ENCODE assay signal across 19 mouse cellular contexts in genomic region chr6:120255701-120256100, GRCm38 (mm10). TPM values are rescaled to one million over a fixed set of nuclear protein-coding genes. Genes with fewer than 3 reads are reported as not detected.
DNase-seq lines count a peak whose midpoint lies in the region; ATAC-seq and TF ChIP-seq lines count a peak whose summit lies in the region.
"Had no signal": no experiment of that assay in that cellular context is flagged by ENCODE, and none has a peak within 500 bp of the region (broad histone marks: within the 10 kb centered on the region; RNA-seq: fewer than 3 reads in every experiment).

No protein-coding gene starts in this region.

- H3K9me3 ChIP-seq in lung, postnatal 0 days (ENCODE audit: low read length), result no peaks in the 10 kb centered on the region
- H3K9me3 ChIP-seq: heart, embryonic 15.5 days; hindbrain, embryonic 13.5 days; liver, embryonic 12.5 days; neural tube, embryonic 15.5 days had no signal

- H3K4me1 ChIP-seq in lung, postnatal 0 days (ENCODE audit: insufficient read depth, low read depth, low read length), result no peaks in the 10 kb centered on the region
- H3K4me1 ChIP-seq: heart, embryonic 15.5 days; neural tube, embryonic 15.5 days had no signal

- no peaks in the 10 kb centered on the region for H3K36me3 ChIP-seq in lung, postnatal 0 days (ENCODE audit: insufficient read depth, low read length)
- H3K36me3 ChIP-seq: heart, embryonic 15.5 days; hindbrain, embryonic 13.5 days; liver, embryonic 12.5 days; neural tube, embryonic 15.5 days had no signal

- H3K9ac ChIP-seq in lung, postnatal 0 days (replicated peaks; ENCODE audit: low read depth), result no peak overlapping the region
- H3K9ac ChIP-seq: heart, embryonic 15.5 days; hindbrain, embryonic 13.5 days; liver, embryonic 12.5 days; neural tube, embryonic 15.5 days had no signal

- WGBS in lung, postnatal 0 days, result 78% methylated on average over 12 of the region's 12 CpGs

- no peaks in the 10 kb centered on the region for H3K27me3 ChIP-seq in lung, postnatal 0 days (replicated peaks; ENCODE audit: insufficient read depth, low read length)
- H3K27me3 ChIP-seq: heart, embryonic 15.5 days; hindbrain, embryonic 13.5 days; neural tube, embryonic 15.5 days had no signal

- intact Hi-C loops in left cerebral cortex, postnatal 25 days (cut with DNase I), result no loop called here

- TF ChIP-seq CTCF in lung, postnatal 0 days (IDR thresholded peaks at IDR 0.05), result no peak

- no peak for TF ChIP-seq EP300 in lung, postnatal 0 days (IDR thresholded peaks at IDR 0.05)

- H3K4me2 ChIP-seq in lung, postnatal 0 days (replicated peaks; ENCODE audit: low read depth, low read length), result no peak overlapping the region
- H3K4me2 ChIP-seq: heart, embryonic 15.5 days; hindbrain, embryonic 13.5 days; liver, embryonic 12.5 days; neural tube, embryonic 15.5 days had no signal

- no peak overlapping the region for H3K27ac ChIP-seq in lung, postnatal 0 days (ENCODE audit: low read length)
- H3K27ac ChIP-seq: heart, embryonic 15.5 days; hindbrain, embryonic 13.5 days; liver, embryonic 12.5 days; neural tube, embryonic 15.5 days had no signal

- H3K4me3 ChIP-seq in lung, postnatal 0 days (ENCODE audit: low read depth, low read length), result no peak overlapping the region
- H3K4me3 ChIP-seq: heart, embryonic 15.5 days; hindbrain, embryonic 13.5 days; liver, embryonic 12.5 days; neural tube, embryonic 15.5 days had no signal

- DNase-seq in gastrocnemius, postnatal 25 days, result peak; percentile 13
- DNase-seq in gastrocnemius, postnatal 10 days, result no peak
- peak; percentile 16 for DNase-seq in lung, postnatal 10 days
- DNase-seq in lung, postnatal 0 days (ENCODE audit: low spot score), result no peak
- peak; percentile 56 for DNase-seq in brain, adult 2 months (ENCODE audit: low read depth, low spot score)
- DNase-seq in left cerebral cortex, postnatal 25 days (ENCODE audit: low spot score in 2 of 2), result peak; percentile 5 to 71
- DNase-seq in ovary, postnatal 36 days (ENCODE audit: low spot score), result no peak
- DNase-seq: cerebellum, adult 18-20 months; heart, adult 11 months; lung, postnatal 14 days; right cerebral cortex, postnatal 14 days had no signal

- ATAC-seq in lung, postnatal 0 days, result no peak
- ATAC-seq: forebrain, embryonic 14.5 days; liver, embryonic 12.5 days had no signal

RNA-seq across cellular contexts. Expression of gene D330020A13Rik, which starts 38.5 kb away (rescaled TPM):
- under 1 TPM in 1 of 2 experiments, not detected in 1; 0.24 TPM for total RNA-seq in gastrocnemius, postnatal 25 days (2021)
- under 1 TPM in 1 of 2 experiments, not detected in 1; 0.41 TPM for total RNA-seq in gastrocnemius, postnatal 10 days (2021)
- not detected in 2 replicates for polyA plus RNA-seq in lung, postnatal 0 days (2015; fragmentation: Nextera tagmentation; extraction: Ambion mirVana)
- under 1 TPM in 1 of 2 experiments, not detected in 1; 0.32 TPM for total RNA-seq in left cerebral cortex, postnatal 25 days (2021)
- total RNA-seq: common myeloid progenitor, adult 5-6 weeks; left cerebral cortex, adult 8-10 months; monocyte, adult 5-6 weeks had no signal
- polyA plus RNA-seq: forebrain, embryonic 14.5 days; hindbrain, embryonic 13.5 days; liver, embryonic 12.5 days; neural tube, embryonic 15.5 days had no signal

RNA-seq across cellular contexts. Expression of gene B4galnt3, which starts 38.7 kb away (rescaled TPM):
- 1 to 10 TPM; 1.4 to 1.5 TPM for total RNA-seq in gastrocnemius, postnatal 25 days (2021)
- 1 to 10 TPM; 3.3 to 3.4 TPM for total RNA-seq in gastrocnemius, postnatal 10 days (2021)
- polyA plus RNA-seq in lung, postnatal 0 days (2015; fragmentation: Nextera tagmentation; extraction: Ambion mirVana), result 0.04 TPM in 1 of 2 replicates, not detected in the other
- total RNA-seq in left cerebral cortex, postnatal 25 days (2021), result 1 to 10 TPM in 1 of 2 experiments, under 1 TPM in 1; 0.55 to 1.3 TPM
- total RNA-seq: common myeloid progenitor, adult 5-6 weeks; monocyte, adult 5-6 weeks had no signal
- polyA plus RNA-seq: forebrain, embryonic 14.5 days had no signal

Comparison
In these comparisons a context has a peak if more than half of its experiments do, and no peak if none do; other contexts are left out.
1. DNase-seq: peak in gastrocnemius, postnatal 25 days (single experiment), lung, postnatal 10 days (single experiment), brain, adult 2 months (single experiment) and left cerebral cortex, postnatal 25 days (2 of 2); none in gastrocnemius, postnatal 10 days (single experiment), lung, postnatal 0 days (single experiment) and ovary, postnatal 36 days (single experiment).